Mouse (Mus musculus): ENCODE results near the gene Copg1.

The Copg1 gene

GRCm38 (mm10) chr6:87887594-87888233 lies at the start of gene Copg1:
Copg1 (plus strand) TSS chr6:87887814.
- DNase-seq: peak; percentile 100

GRCm38 (mm10) chr6:87838551-87839197 lies 48.9 kb upstream of the Copg1 start, which contains the start of gene Isy1:
Isy1 (minus strand) TSS chr6:87838798.
- DNase-seq: peak; percentile 93

GRCm38 (mm10) chr6:87839797-87840341 lies 47.7 kb upstream of the Copg1 start:
- no peak for DNase-seq

- DNase-seq: no peak
These were observed 46.0 kb upstream of the Copg1 start for GRCm38 (mm10) chr6:87841635-87842034.

GRCm38 (mm10) chr6:87842254-87842653 lies 45.4 kb upstream of the Copg1 start:
- DNase-seq: no peak

- peak; percentile 52 for DNase-seq
These were observed 42.5 kb upstream of the Copg1 start for GRCm38 (mm10) chr6:87845031-87845695.

GRCm38 (mm10) chr6:87846813-87847212 lies 40.8 kb upstream of the Copg1 start:
- DNase-seq: no peak

GRCm38 (mm10) chr6:87849780-87850154 lies 37.8 kb upstream of the Copg1 start:
- DNase-seq: no peak

GRCm38 (mm10) chr6:87850155-87850899 lies 37.3 kb upstream of the Copg1 start:
- peak; percentile 69 for DNase-seq

- peak; percentile 97 for DNase-seq
These were observed 36.6 kb upstream of the Copg1 start, which contains the start of gene Cnbp for GRCm38 (mm10) chr6:87850900-87851614. Cnbp (minus strand) TSS chr6:87851106.

- no peak for DNase-seq
These were observed 35.7 kb upstream of the Copg1 start for GRCm38 (mm10) chr6:87851871-87852270.

- no peak for DNase-seq
These were observed 34.2 kb upstream of the Copg1 start for GRCm38 (mm10) chr6:87853446-87853845.

- DNase-seq: no peak
These were observed 30.5 kb upstream of the Copg1 start for GRCm38 (mm10) chr6:87857071-87857470.

- no peak for DNase-seq
These were observed 21.4 kb upstream of the Copg1 start for GRCm38 (mm10) chr6:87866211-87866610.

- no peak for DNase-seq
These were observed 20.4 kb upstream of the Copg1 start for GRCm38 (mm10) chr6:87867256-87867655.

- no peak for DNase-seq
These were observed 18.6 kb upstream of the Copg1 start for GRCm38 (mm10) chr6:87868871-87869506.

GRCm38 (mm10) chr6:87870440-87870839 lies 17.2 kb upstream of the Copg1 start:
- DNase-seq: no peak

GRCm38 (mm10) chr6:87871240-87871639 lies 16.4 kb upstream of the Copg1 start:
- DNase-seq: no peak

GRCm38 (mm10) chr6:87873104-87873503 lies 14.5 kb upstream of the Copg1 start:
- no peak for DNase-seq

- no peak for DNase-seq
These were observed 13.7 kb upstream of the Copg1 start for GRCm38 (mm10) chr6:87873963-87874362.

GRCm38 (mm10) chr6:87875083-87875482 lies 12.5 kb upstream of the Copg1 start:
- no peak for DNase-seq

- DNase-seq: no peak
These were observed 12.1 kb upstream of the Copg1 start for GRCm38 (mm10) chr6:87875562-87875961.
